8 mouse cellular contexts compared by ENCODE assay signal in genomic region chr9:121247956-121248775, GRCm38 (mm10). TPM values are rescaled to one million over a fixed set of nuclear protein-coding genes. Genes with fewer than 3 reads are reported as not detected.
DNase-seq lines count a peak whose midpoint lies in the region; ATAC-seq and TF ChIP-seq lines count a peak whose summit lies in the region.

No protein-coding gene starts in this region.

- H3K27ac ChIP-seq in intestine, embryonic 14.5 days (ENCODE audit: low read depth), result no peak overlapping the region
- H3K27ac ChIP-seq in intestine, embryonic 16.5 days (ENCODE audit: low read length), result no peak overlapping the region
- H3K27ac ChIP-seq in limb, embryonic 12.5 days, result no peak overlapping the region
- H3K27ac ChIP-seq in stomach, postnatal 0 days (replicated peaks), result no peak overlapping the region

- no peak; the same call in 1 of the 2 replicates for ATAC-seq in intestine, embryonic 14.5 days (replicated peaks; ENCODE audit: low FRiP score, low TSS enrichment, low read depth)
- no peak for ATAC-seq in intestine, embryonic 16.5 days
- ATAC-seq in limb, embryonic 12.5 days (ENCODE audit: insufficient number of reproducible peaks, insufficient read depth, low FRiP score, low TSS enrichment, low read depth), result peak; percentile 53; the same call in 1 of the 2 replicates
- ATAC-seq in stomach, postnatal 0 days (ENCODE audit: low FRiP score, low TSS enrichment), result peak; percentile 46; the same call in 1 of the 2 replicates

- H3K9me3 ChIP-seq in intestine, embryonic 14.5 days (ENCODE audit: control insufficient read depth, low read length), result no peaks in the 10 kb centered on the region
- H3K9me3 ChIP-seq in intestine, embryonic 16.5 days (ENCODE audit: control insufficient read depth, low read length), result no peaks in the 10 kb centered on the region
- no peaks in the 10 kb centered on the region for H3K9me3 ChIP-seq in limb, embryonic 12.5 days
- no peaks in the 10 kb centered on the region for H3K9me3 ChIP-seq in stomach, postnatal 0 days (ENCODE audit: control insufficient read depth, low read length)

- TF ChIP-seq CTCF in stomach, postnatal 0 days (IDR thresholded peaks at IDR 0.05; ENCODE audit: low read depth), result peak; percentile 88

- no peak overlapping the region for H3K9ac ChIP-seq in intestine, embryonic 14.5 days (ENCODE audit: low read length)
- H3K9ac ChIP-seq in intestine, embryonic 16.5 days (ENCODE audit: low read depth, low read length), result no peak overlapping the region
- H3K9ac ChIP-seq in limb, embryonic 12.5 days (replicated peaks), result no peak overlapping the region; the same call in 1 of the 2 replicates
- H3K9ac ChIP-seq in stomach, postnatal 0 days (ENCODE audit: low read length), result no peak overlapping the region

- no peak overlapping the region for H3K4me2 ChIP-seq in intestine, embryonic 14.5 days (ENCODE audit: low read length)
- H3K4me2 ChIP-seq in intestine, embryonic 16.5 days (ENCODE audit: low read depth, low read length), result no peak overlapping the region
- no peak overlapping the region for H3K4me2 ChIP-seq in limb, embryonic 12.5 days
- no peak overlapping the region for H3K4me2 ChIP-seq in stomach, postnatal 0 days (replicated peaks; ENCODE audit: low read depth)

- no peaks in the 10 kb centered on the region for H3K4me1 ChIP-seq in intestine, embryonic 14.5 days (replicated peaks; ENCODE audit: control insufficient read depth, insufficient read depth, low read length)
- no peaks in the 10 kb centered on the region for H3K4me1 ChIP-seq in intestine, embryonic 16.5 days (ENCODE audit: control insufficient read depth, insufficient read depth, low read length)
- no peaks in the 10 kb centered on the region for H3K4me1 ChIP-seq in limb, embryonic 12.5 days (replicated peaks)
- H3K4me1 ChIP-seq in stomach, postnatal 0 days (replicated peaks; ENCODE audit: control insufficient read depth, insufficient read depth), result no peaks in the 10 kb centered on the region

- H3K36me3 ChIP-seq in intestine, embryonic 14.5 days (ENCODE audit: control insufficient read depth, insufficient read depth, low read length), result no peaks in the 10 kb centered on the region
- no peaks in the 10 kb centered on the region for H3K36me3 ChIP-seq in intestine, embryonic 16.5 days (ENCODE audit: control insufficient read depth, insufficient read depth, low read length)
- H3K36me3 ChIP-seq in limb, embryonic 12.5 days, result no peaks in the 10 kb centered on the region
- no peaks in the 10 kb centered on the region for H3K36me3 ChIP-seq in stomach, postnatal 0 days (ENCODE audit: control insufficient read depth, insufficient read depth, low read length)

- WGBS in intestine, embryonic 14.5 days, result 63% methylated on average over 12 of the region's 12 CpGs
- 59% methylated on average over 12 of the region's 12 CpGs for WGBS in intestine, embryonic 16.5 days
- 70% methylated on average over 12 of the region's 12 CpGs for WGBS in limb, embryonic 12.5 days
- WGBS in stomach, postnatal 0 days, result 63% methylated on average over 12 of the region's 12 CpGs

- TF ChIP-seq EP300 in stomach, postnatal 0 days (optimal IDR thresholded peaks at IDR 0.05), result no peak

- H3K27me3 ChIP-seq in intestine, embryonic 14.5 days (replicated peaks; ENCODE audit: control insufficient read depth, insufficient read depth, low read length), result no peaks in the 10 kb centered on the region
- no peaks in the 10 kb centered on the region for H3K27me3 ChIP-seq in intestine, embryonic 16.5 days (replicated peaks; ENCODE audit: control insufficient read depth, insufficient read depth, low read length)
- no peaks in the 10 kb centered on the region for H3K27me3 ChIP-seq in limb, embryonic 12.5 days
- H3K27me3 ChIP-seq in stomach, postnatal 0 days (ENCODE audit: control insufficient read depth, insufficient read depth, low read length), result no peaks in the 10 kb centered on the region

- peak; percentile 94 for DNase-seq in intestine, embryonic 14.5 days (ENCODE audit: low spot score)
- peak; percentile 80 to 86 for DNase-seq in cerebellum, postnatal 4 days (ENCODE audit: low spot score in 2 of 2)
- DNase-seq in gastrocnemius, postnatal 10 days, result peak; percentile 90
- peak; percentile 62 to 87 for DNase-seq in kidney, adult 8-10 months
- DNase-seq in neural tube, embryonic 10.5 days (ENCODE audit: extremely low spot score, low spot score), result peak; percentile 85
- peak; percentile 88 for DNase-seq in stomach, postnatal 0 days (ENCODE audit: low spot score)

- no peak overlapping the region for H3K4me3 ChIP-seq in intestine, embryonic 14.5 days (ENCODE audit: low read depth, low read length)
- H3K4me3 ChIP-seq in intestine, embryonic 16.5 days (ENCODE audit: low read length), result no peak overlapping the region
- H3K4me3 ChIP-seq in limb, embryonic 12.5 days (replicated peaks), result no peak overlapping the region
- no peak overlapping the region for H3K4me3 ChIP-seq in stomach, postnatal 0 days (ENCODE audit: low read depth, low read length)

RNA-seq across cellular contexts. Expression of gene Ulk4, which starts 28.8 kb away (rescaled TPM):
- 113 and 122 TPM in 2 replicates for polyA plus RNA-seq in intestine, embryonic 14.5 days (2014; fragmentation: Nextera tagmentation; extraction: Ambion mirVana)
- 115 and 120 TPM in 2 replicates for polyA plus RNA-seq in intestine, embryonic 16.5 days (2015; fragmentation: Nextera tagmentation; extraction: Ambion mirVana)
- total RNA-seq in gastrocnemius, postnatal 10 days (2021), result under 1 TPM; 0.80 to 0.97 TPM
- 193 and 212 TPM in 2 replicates for polyA plus RNA-seq in limb, embryonic 12.5 days (2016; fragmentation: Nextera tagmentation; extraction: Ambion mirVana)
- polyA plus RNA-seq in stomach, postnatal 0 days (2015; fragmentation: Nextera tagmentation; extraction: Ambion mirVana), result 69.3 and 73.3 TPM in 2 replicates

RNA-seq across cellular contexts. Expression of gene Trak1, which starts 49.1 kb away (rescaled TPM):
- 23.4 and 26.1 TPM in 2 replicates for polyA plus RNA-seq in intestine, embryonic 14.5 days (2014; fragmentation: Nextera tagmentation; extraction: Ambion mirVana)
- polyA plus RNA-seq in intestine, embryonic 16.5 days (2015; fragmentation: Nextera tagmentation; extraction: Ambion mirVana), result 21.7 and 23.7 TPM in 2 replicates
- 100 to 1,000 TPM; 203 to 207 TPM for total RNA-seq in gastrocnemius, postnatal 10 days (2021)
- 15.2 and 16.3 TPM in 2 replicates for polyA plus RNA-seq in limb, embryonic 12.5 days (2016; fragmentation: Nextera tagmentation; extraction: Ambion mirVana)
- polyA plus RNA-seq in stomach, postnatal 0 days (2015; fragmentation: Nextera tagmentation; extraction: Ambion mirVana), result 24.0 and 27.7 TPM in 2 replicates

Comparison
In these comparisons a context has a peak if more than half of its experiments do, and no peak if none do; other contexts are left out.
1. ATAC-seq: peak in limb, embryonic 12.5 days (single experiment) and stomach, postnatal 0 days (single experiment); none in intestine, embryonic 14.5 days (single experiment) and intestine, embryonic 16.5 days (single experiment).
2. Peak in every context shown above with its lines, with median percentiles within 50 percentile points of each other: DNase-seq.